Mouse (Mus musculus) C2C12 (cell line): ENCODE measurements at regions not wholly inside any gene's neighbourhood (a gene's known extent, or its start where the extent isn't known, plus 50 kb on each side); places are given as distances from the start of the nearest gene placed in this dataset.

Source experiments
- H3K27me3 ChIP-seq: one replicate; pipeline ENCODE4 v1.6.1; 2011; ENCODE audit not compliant: control insufficient read depth, insufficient read depth, insufficient read length
- H3K36me3 ChIP-seq: one replicate; pipeline ENCODE4 v1.6.1; 2011; ENCODE audit not compliant: control insufficient read depth, insufficient read depth
- H3K4me3 ChIP-seq: one replicate; pipeline ENCODE4 v1.5.1; 2011; ENCODE audit warnings: mild to moderate bottlenecking, control low read depth; ENCODE audit not compliant: poor library complexity, insufficient read depth, severe bottlenecking
- H3K79me2 ChIP-seq: one replicate; pipeline ENCODE4 v1.6.1; 2011; ENCODE audit not compliant: control insufficient read depth, insufficient read depth
- H3K79me3 ChIP-seq: one replicate; pipeline ENCODE4 v1.6.1; 2011; ENCODE audit warnings: low read depth, control low read depth
- H3ac ChIP-seq: one replicate; pipeline ENCODE3; 2011; ENCODE audit warnings: low read depth; ENCODE audit not compliant: control insufficient read depth, insufficient read length
- CEBPB ChIP-seq: IDR thresholded peaks from one replicate; pipeline ENCODE4 v1.6.1; 2011; ENCODE audit warnings: low read depth, mild to moderate bottlenecking, control low read depth, moderate library complexity
- CTCF ChIP-seq: IDR thresholded peaks from one replicate; pipeline ENCODE4 v1.5.1; 2011; ENCODE audit not compliant: control insufficient read depth, insufficient read depth, insufficient read length
- FOSL1 ChIP-seq: IDR thresholded peaks from one replicate; pipeline ENCODE4 v1.8.0; 2011; ENCODE audit warnings: mild to moderate bottlenecking, low read length; ENCODE audit not compliant: poor library complexity, insufficient read depth, severe bottlenecking
- MAX ChIP-seq: IDR thresholded peaks from one replicate; pipeline ENCODE4 v1.6.1; 2011; ENCODE audit warnings: mild to moderate bottlenecking, control low read depth
- MYOD1 ChIP-seq: IDR thresholded peaks from one replicate; pipeline ENCODE4 v1.6.1; 2011; ENCODE audit warnings: low read depth; ENCODE audit not compliant: control insufficient read depth, insufficient read length
- MYOG ChIP-seq: IDR thresholded peaks from one replicate; pipeline ENCODE4 v1.6.1; 2011; ENCODE audit not compliant: control insufficient read depth, insufficient read length; ENCODE audit errors: extremely low read depth
- USF1 ChIP-seq: IDR thresholded peaks from one replicate; pipeline ENCODE4 v1.6.1; 2011; ENCODE audit warnings: low read depth, mild to moderate bottlenecking, control low read depth, moderate library complexity

DNA sequence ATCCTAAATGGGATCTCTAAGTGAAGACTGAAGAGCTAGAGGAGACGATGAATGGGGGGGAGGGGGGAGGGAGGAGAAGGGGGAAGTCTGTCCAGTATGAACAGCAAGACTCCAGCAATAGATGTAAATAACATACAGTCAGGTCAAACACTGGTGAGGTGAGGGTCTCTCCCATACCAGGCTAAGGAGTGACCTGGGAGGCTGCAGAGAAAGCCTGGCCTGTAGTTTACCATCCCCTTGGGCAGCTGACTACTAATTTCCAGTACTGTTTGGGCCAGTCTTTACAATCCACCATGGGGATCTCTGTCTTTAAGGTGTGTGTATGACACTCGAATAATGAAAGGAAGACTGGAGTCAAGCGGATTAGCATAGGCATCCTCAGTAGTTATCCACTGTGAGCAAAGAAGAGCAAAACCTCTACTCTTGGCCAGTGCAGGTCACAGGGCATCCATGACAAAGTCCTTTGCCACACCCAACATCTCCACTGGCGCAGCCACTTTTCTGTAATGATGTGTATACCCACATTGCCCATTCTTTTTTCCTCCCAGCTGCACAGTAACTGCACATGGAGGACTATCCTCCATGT, 128.3 kb upstream of the Tbl1xr1 start:
- Histone ChIP-seq H3K79me2 (no peaks in the 10 kb centered on the region), H3K36me3 (no peaks in the 10 kb centered on the region), H3K4me3 (no peak overlapping the region), H3K79me3 (no peaks in the 10 kb centered on the region), H3K27me3 (no peaks in the 10 kb centered on the region), H3ac (no peak overlapping the region)
- no peak for TF ChIP-seq MYOG

DNA sequence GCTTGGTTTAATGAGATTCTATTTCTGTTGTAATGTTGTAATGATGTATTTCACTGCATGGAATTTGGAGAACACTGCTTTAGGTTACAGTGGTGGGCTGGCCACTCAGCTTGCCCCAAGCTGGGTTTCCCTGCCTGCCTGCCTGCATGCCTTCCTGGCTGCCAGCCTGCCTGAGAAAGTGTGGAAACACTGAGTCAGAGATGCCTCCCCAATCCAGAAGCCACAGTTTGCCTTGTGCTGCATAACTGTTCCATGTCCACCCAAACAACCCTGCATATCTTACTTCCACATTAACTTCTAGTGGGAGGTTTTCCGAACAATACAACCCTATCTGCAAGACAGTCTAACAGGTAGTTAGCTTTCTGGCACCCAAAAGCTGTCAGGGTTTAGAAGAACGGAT, 127.0 kb upstream of the Tbl1xr1 start:
- Histone ChIP-seq H3ac (no peak overlapping the region), H3K79me3 (no peaks in the 10 kb centered on the region), H3K4me3 (no peak overlapping the region), H3K27me3 (no peaks in the 10 kb centered on the region), H3K79me2 (no peaks in the 10 kb centered on the region), H3K36me3 (no peaks in the 10 kb centered on the region)
- no peak for TF ChIP-seq MYOD1
- peak; percentile 24 for TF ChIP-seq FOSL1
- TF ChIP-seq CTCF = no peak
- TF ChIP-seq MYOG = no peak
- no peak for TF ChIP-seq USF1
- peak; percentile 14 for TF ChIP-seq MAX
- TF ChIP-seq CEBPB = no peak

DNA sequence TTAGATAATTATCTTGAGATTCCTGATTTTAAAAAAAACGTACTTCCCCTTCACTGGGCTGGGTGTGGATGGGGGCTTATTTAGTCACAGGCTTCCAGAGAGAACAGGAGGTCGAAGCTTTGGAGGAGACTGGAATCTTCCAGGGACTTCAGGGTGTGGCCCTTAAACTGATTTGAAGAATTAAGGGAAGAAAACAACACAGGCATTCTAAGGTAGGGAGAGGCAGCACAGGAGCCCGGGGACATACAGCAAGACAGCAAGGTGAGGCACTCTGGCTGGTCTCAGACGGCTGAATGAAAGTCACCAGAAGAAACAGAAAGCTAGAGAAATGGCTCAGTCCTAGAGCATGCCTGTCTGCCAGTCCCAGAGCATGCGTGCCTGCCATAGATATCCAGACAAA, 125.9 kb upstream of the Tbl1xr1 start:
- Histone ChIP-seq H3K79me3 (no peaks in the 10 kb centered on the region), H3K27me3 (no peaks in the 10 kb centered on the region), H3ac (no peak overlapping the region), H3K36me3 (no peaks in the 10 kb centered on the region), H3K4me3 (no peak overlapping the region), H3K79me2 (no peaks in the 10 kb centered on the region)
- TF ChIP-seq CTCF = no peak
- TF ChIP-seq MYOD1 = no peak
- TF ChIP-seq CEBPB = no peak
- no peak for TF ChIP-seq USF1
- no peak for TF ChIP-seq FOSL1
- no peak for TF ChIP-seq MYOG
- no peak for TF ChIP-seq MAX

DNA sequence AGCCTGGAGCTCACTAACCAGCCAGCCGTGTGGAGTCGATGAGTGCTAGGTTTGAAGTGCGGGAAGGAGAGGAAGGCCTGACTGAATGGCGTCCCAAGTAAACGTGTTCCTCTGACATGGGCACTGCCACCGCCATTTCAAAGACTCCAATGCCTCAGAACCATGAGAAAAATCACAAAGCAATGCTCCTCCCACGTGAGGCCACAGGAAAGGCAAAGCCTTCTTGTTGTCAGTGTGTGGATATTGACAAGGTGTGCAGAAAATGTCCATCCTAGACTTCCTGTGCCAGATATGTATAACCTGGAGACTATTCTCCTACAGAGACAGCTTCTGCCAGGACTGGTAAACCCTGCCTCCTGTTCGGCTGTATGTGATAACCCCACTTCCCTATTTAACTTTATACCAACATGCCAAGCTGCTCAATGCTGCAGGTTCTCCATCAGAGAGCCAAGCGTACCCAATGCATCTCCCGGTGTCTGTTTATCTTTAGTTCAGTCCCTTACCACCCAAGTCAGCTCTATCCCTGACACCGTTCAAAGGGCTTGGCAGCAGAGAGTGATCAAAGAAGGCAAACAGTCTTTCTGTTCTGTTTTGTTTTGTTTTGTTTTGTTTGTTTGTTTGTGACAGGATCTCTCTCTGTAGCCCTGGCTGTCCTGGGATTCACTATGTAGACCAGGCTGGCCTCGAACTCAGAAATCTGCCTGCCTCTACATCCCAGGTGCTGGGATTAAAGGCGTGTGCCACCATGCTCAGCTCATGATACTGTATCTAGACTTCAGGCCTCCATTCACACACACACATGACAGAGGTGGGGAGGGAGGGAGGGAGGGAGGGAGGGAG, 124.8 kb upstream of the Tbl1xr1 start:
- Histone ChIP-seq H3K79me3 (no peaks in the 10 kb centered on the region), H3K79me2 (no peaks in the 10 kb centered on the region), H3K36me3 (no peaks in the 10 kb centered on the region), H3ac (no peak overlapping the region), H3K4me3 (no peak overlapping the region), H3K27me3 (no peaks in the 10 kb centered on the region)
- no peak for TF ChIP-seq CEBPB
- TF ChIP-seq MAX = no peak
- no peak for TF ChIP-seq MYOG
- TF ChIP-seq CTCF = no peak
- TF ChIP-seq MYOD1 = no peak
- no peak for TF ChIP-seq FOSL1
- no peak for TF ChIP-seq USF1

DNA sequence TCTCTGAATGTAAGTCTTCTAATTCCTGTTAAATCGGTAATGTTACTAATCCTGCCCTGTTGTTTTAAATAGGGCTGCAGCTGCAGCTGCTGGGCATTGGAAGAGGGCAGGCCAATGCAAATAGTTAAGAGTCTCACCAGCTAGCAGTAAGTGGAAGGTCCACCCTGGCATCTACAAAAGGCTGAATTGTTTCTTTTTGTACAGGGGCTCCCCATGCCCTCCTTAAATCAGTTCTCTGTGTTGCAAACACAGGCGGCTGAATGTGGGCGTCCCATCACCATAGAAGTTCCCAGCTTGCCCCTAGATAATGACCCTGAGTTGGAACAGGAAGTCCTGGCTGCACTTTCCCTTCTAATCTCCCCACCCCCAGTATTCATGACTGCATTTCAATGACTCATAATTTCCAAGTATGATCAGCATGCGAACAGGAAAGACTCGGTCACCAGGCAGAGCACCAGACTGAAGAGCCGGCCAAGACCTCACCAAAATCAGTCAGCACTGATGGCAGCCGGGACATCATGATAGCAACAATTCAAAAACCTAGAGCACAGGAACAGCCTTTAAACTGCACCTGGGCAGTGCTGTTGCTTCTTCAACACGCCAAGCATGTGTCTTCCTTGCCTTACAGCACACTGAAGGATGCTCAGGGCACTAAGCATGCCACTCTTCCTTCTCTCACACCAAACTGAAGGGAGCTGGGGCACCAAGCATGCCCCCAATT, 123.6 kb upstream of the Tbl1xr1 start:
- TF ChIP-seq MAX = peak; percentile 46
- no peak for TF ChIP-seq CEBPB
- no peak for TF ChIP-seq USF1
- TF ChIP-seq CTCF = no peak
- no peak for TF ChIP-seq MYOG
- TF ChIP-seq MYOD1 = no peak
- peak; percentile 57 for TF ChIP-seq FOSL1
- no peak overlapping the region for H3K4me3 ChIP-seq
- H3K79me2 ChIP-seq = no peaks in the 10 kb centered on the region
- no peaks in the 10 kb centered on the region for H3K36me3 ChIP-seq
- H3K79me3 ChIP-seq = no peaks in the 10 kb centered on the region
- H3ac ChIP-seq = no peak overlapping the region
- no peaks in the 10 kb centered on the region for H3K27me3 ChIP-seq
